In genomic region chr10:86502063-86502462, GRCm38 (mm10) we compare ENCODE assay signal across 19 mouse cellular contexts. TPM values are rescaled to one million over a fixed set of nuclear protein-coding genes. Genes with fewer than 3 reads are reported as not detected.
DNase-seq lines count a peak whose midpoint lies in the region; ATAC-seq lines count a peak whose summit lies in the region.
"Had no signal": no experiment of that assay in that cellular context is flagged by ENCODE, and none has a peak within 500 bp of the region (broad histone marks: within the 10 kb centered on the region; RNA-seq: fewer than 3 reads in every experiment).

No protein-coding gene starts in this region.

- intact Hi-C loops in left cerebral cortex, postnatal 4 days (cut with DNase I): no loop called here
- intact Hi-C loops in heart, postnatal 25 days (cut with DNase I): no loop called here

- peak; percentile 44 for ATAC-seq in frontal cortex, adult (ENCODE audit: low TSS enrichment)
- ATAC-seq: forebrain, embryonic 14.5 days; forebrain, postnatal 0 days; Patski had no signal

- DNase-seq in frontal cortex, postnatal 10 days (ENCODE audit: low spot score in 2 of 2): no peak
- peak; percentile 50 for DNase-seq in left cerebral cortex, adult 11 months (ENCODE audit: low spot score)
- DNase-seq in left cerebral cortex, postnatal 4 days: no peak
- DNase-seq in right cerebral cortex, postnatal 10 days (ENCODE audit: low spot score in 2 of 2): peak; percentile 50 to 79
- no peak for DNase-seq in right cerebral cortex, postnatal 4 days
- DNase-seq in heart, postnatal 25 days (ENCODE audit: low spot score): no peak
- no peak for DNase-seq in adrenal gland, postnatal 10 days
- DNase-seq: adrenal gland, postnatal 14 days; cerebellum, adult 11-12 months; cerebellum, adult 8-10 months; cerebellum, postnatal 10 days; cerebellum, postnatal 36 days; forebrain, postnatal 0 days; gastrocnemius, postnatal 25 days; heart, adult 2 months; heart, postnatal 14 days had no signal

RNA-seq across cellular contexts. Expression of gene Syn3, which starts 3.4 kb away (rescaled TPM):
- 10 to 100 TPM; 82.2 to 85.4 TPM for total RNA-seq in left cerebral cortex, postnatal 4 days (2021)
- under 1 TPM; 0.44 to 0.53 TPM for total RNA-seq in heart, postnatal 25 days (2021)
- total RNA-seq in adrenal gland, postnatal 10 days (2021): 1 to 10 TPM; 2.9 to 3.8 TPM

Comparison
In these comparisons a context has a peak if more than half of its experiments do, and no peak if none do; other contexts are left out.
1. DNase-seq: peak in left cerebral cortex, adult 11 months (single experiment) and right cerebral cortex, postnatal 10 days (2 of 2); none in frontal cortex, postnatal 10 days (0 of 2), left cerebral cortex, postnatal 4 days (single experiment), right cerebral cortex, postnatal 4 days (single experiment), heart, postnatal 25 days (single experiment) and adrenal gland, postnatal 10 days (single experiment).
2. RNA of gene Syn3, which starts 3.4 kb away (total RNA-seq): 82.2 to 85.4 TPM in left cerebral cortex, postnatal 4 days; 2.9 to 3.8 TPM in adrenal gland, postnatal 10 days and 0.44 to 0.53 TPM in heart, postnatal 25 days; every median in the first group is over 10 times any median in the second.